ENCODE assay signal across 8 mouse cellular contexts in genomic region chr3:22074591-22075294, GRCm38 (mm10). TPM values are rescaled to one million over a fixed set of nuclear protein-coding genes. Genes with fewer than 3 reads are reported as not detected.
DNase-seq lines count a peak whose midpoint lies in the region; ATAC-seq and TF ChIP-seq lines count a peak whose summit lies in the region.

No protein-coding gene starts in this region.

- in situ Hi-C loops in CH12.LX (cut with MboI; ENCODE audit: low pct_ligation_motif_present, low pct_unique_long_range_greater_than_20kb, low sequenced_read_pairs): loop anchor here (5.0 kb wide), 2 partner anchors 87 to 137 kb away; no protein-coding TSS in a partner anchor

- peak; percentile 76 for DNase-seq in CH12.LX (ENCODE audit: extremely low read depth)
- peak; percentile 94 for DNase-seq in R1 (ENCODE audit: low read depth, low spot score)
- DNase-seq in gastrocnemius, postnatal 25 days: no peak
- no peak for DNase-seq in left cerebral cortex, postnatal 4 days

- TF ChIP-seq RAD21 in CH12.LX (IDR thresholded peaks at IDR 0.05; ENCODE audit: low read depth, low read length): no peak; the same call in 1 of the 2 replicates

- no peak for TF ChIP-seq EP300 in CH12.LX (IDR thresholded peaks at IDR 0.05; ENCODE audit: low read length)

- peaks cover 13 to 34% of the 10 kb centered on the region in 2 experiments for H3K4me1 ChIP-seq in CH12.LX (ENCODE audit: control insufficient read depth in 1 of 2, insufficient read depth in 2 of 2)
- H3K4me1 ChIP-seq in forebrain, embryonic 12.5 days: peaks cover 30% of the 10 kb centered on the region
- H3K4me1 ChIP-seq in liver, embryonic 15.5 days (replicated peaks): peaks cover 44% of the 10 kb centered on the region
- peaks cover 21% of the 10 kb centered on the region for H3K4me1 ChIP-seq in neural tube, embryonic 12.5 days

- H3K79me2 ChIP-seq in CH12.LX (replicated peaks; ENCODE audit: control insufficient read depth, extremely low read depth, insufficient read depth, poor library complexity, severe bottlenecking): peaks cover 28% of the 10 kb centered on the region

- H3K4me2 ChIP-seq in CH12.LX (ENCODE audit: insufficient read depth, low read depth, poor library complexity, severe bottlenecking): peak overlapping the region; percentile 77
- peak overlapping the region; percentile 68 for H3K4me2 ChIP-seq in forebrain, embryonic 12.5 days
- H3K4me2 ChIP-seq in liver, embryonic 15.5 days: peak overlapping the region; percentile 89
- H3K4me2 ChIP-seq in neural tube, embryonic 12.5 days (replicated peaks): peak overlapping the region; percentile 75

- WGBS in forebrain, embryonic 12.5 days: 23% methylated on average over 11 of the region's 11 CpGs
- 27% methylated on average over 11 of the region's 11 CpGs for WGBS in liver, embryonic 15.5 days (ENCODE audit: insufficient replicate concordance)
- WGBS in neural tube, embryonic 12.5 days: 12% methylated on average over 11 of the region's 11 CpGs

- H3K36me3 ChIP-seq in CH12.LX (replicated peaks in 1 of 2; ENCODE audit: control insufficient read depth in 1 of 2, insufficient read depth in 1 of 2, low read length in 1 of 2): peaks cover 5 to 9% of the 10 kb centered on the region in 2 experiments
- H3K36me3 ChIP-seq in forebrain, embryonic 12.5 days (replicated peaks): no peaks in the 10 kb centered on the region; the same call in 1 of the 2 replicates
- 0 out of 2 replicates have a peak, but pooled peaks cover 1% of the 10 kb centered on the region for H3K36me3 ChIP-seq in liver, embryonic 15.5 days (replicated peaks)
- H3K36me3 ChIP-seq in neural tube, embryonic 12.5 days: no peaks in the 10 kb centered on the region

- intact Hi-C loops in left cerebral cortex, postnatal 4 days (cut with DNase I): loop anchor here (5.0 to 10.0 kb wide), 4 partner anchors 113 to 510 kb away; no protein-coding TSS in a partner anchor

- no peak for TF ChIP-seq CTCF in CH12.LX (conservative IDR thresholded peaks at IDR 0.05 in 1 of 2, IDR thresholded peaks at IDR 0.05 in 1 of 2; ENCODE audit: low read depth in 2 of 2, low read length in 2 of 2)

- TF ChIP-seq POLR2A in CH12.LX (IDR thresholded peaks at IDR 0.05; ENCODE audit: low read depth, low read length): peak; percentile 58; the same call in 1 of the 2 replicates

- H3K27ac ChIP-seq in CH12.LX (ENCODE audit: insufficient read depth, low read depth): no peak overlapping the region
- H3K27ac ChIP-seq in forebrain, embryonic 12.5 days: no peak overlapping the region
- peak overlapping the region; percentile 92 for H3K27ac ChIP-seq in liver, embryonic 15.5 days (replicated peaks)
- H3K27ac ChIP-seq in neural tube, embryonic 12.5 days: no peak overlapping the region

- H3K4me3 ChIP-seq in CH12.LX (replicated peaks in 1 of 3; ENCODE audit: low read depth in 2 of 3, low read length in 2 of 3, poor library complexity in 1 of 3): peak overlapping the region in 2 of 3 experiments; percentile 64 to 78
- peak overlapping the region; percentile 94 for H3K4me3 ChIP-seq in forebrain, embryonic 12.5 days (replicated peaks)
- H3K4me3 ChIP-seq in liver, embryonic 15.5 days (replicated peaks): peak overlapping the region; percentile 87
- H3K4me3 ChIP-seq in neural tube, embryonic 12.5 days: peak overlapping the region; percentile 98

- dilution Hi-C loops in CH12.LX (cut with MboI; ENCODE audit: extremely low pct_ligation_motif_present, extremely low pct_unique_long_range_greater_than_20kb, low sequenced_read_pairs): no loop called here

- H3K9ac ChIP-seq in CH12.LX (ENCODE audit: insufficient read depth, low read depth): peak overlapping the region; percentile 78; the same call in 1 of the 2 replicates
- H3K9ac ChIP-seq in forebrain, embryonic 12.5 days: no peak overlapping the region
- no peak overlapping the region for H3K9ac ChIP-seq in liver, embryonic 15.5 days
- H3K9ac ChIP-seq in neural tube, embryonic 12.5 days: 0 out of 2 replicates have a peak overlapping the region, but pooled peaks have one; percentile 26

- no peaks in the 10 kb centered on the region for H3K27me3 ChIP-seq in CH12.LX (replicated peaks)
- H3K27me3 ChIP-seq in forebrain, embryonic 12.5 days: no peaks in the 10 kb centered on the region
- no peaks in the 10 kb centered on the region for H3K27me3 ChIP-seq in liver, embryonic 15.5 days
- H3K27me3 ChIP-seq in neural tube, embryonic 12.5 days (replicated peaks): no peaks in the 10 kb centered on the region

- no peaks in the 10 kb centered on the region for H3K9me3 ChIP-seq in CH12.LX (replicated peaks; ENCODE audit: low read length)
- H3K9me3 ChIP-seq in forebrain, embryonic 12.5 days: no peaks in the 10 kb centered on the region
- H3K9me3 ChIP-seq in liver, embryonic 15.5 days (replicated peaks): no peaks in the 10 kb centered on the region
- no peaks in the 10 kb centered on the region for H3K9me3 ChIP-seq in neural tube, embryonic 12.5 days

- ATAC-seq in forebrain, embryonic 12.5 days (ENCODE audit: low FRiP score): no peak
- peak; percentile 16 for ATAC-seq in inflammation-experienced regulatory T-cells, adult 6 months
- peak; percentile 45; the same call in 1 of the 2 replicates for ATAC-seq in liver, embryonic 15.5 days (ENCODE audit: insufficient read depth)
- no peak for ATAC-seq in neural tube, embryonic 12.5 days (ENCODE audit: low FRiP score, low read depth)

TF ChIP-seq in CH12.LX, 34 proteins besides CTCF, POLR2A, EP300 and RAD21:
- TF ChIP-seq ZMIZ1 (IDR thresholded peaks at IDR 0.05; ENCODE audit: low read depth, low read length) (no peak), IRF4 (IDR thresholded peaks at IDR 0.05; ENCODE audit: low read depth, low read length) (no peak), MAZ (IDR thresholded peaks at IDR 0.05; ENCODE audit: low read depth, low read length) (0 out of 2 replicates have a peak, but pooled peaks have one; percentile 40), TBP (conservative IDR thresholded peaks at IDR 0.05; ENCODE audit: low read depth, low read length) (peak; percentile 31; the same call in 1 of the 2 replicates), RCOR1 (conservative IDR thresholded peaks at IDR 0.05; ENCODE audit: low read depth, low read length) (no peak), MEF2A (IDR thresholded peaks at IDR 0.05; ENCODE audit: borderline replicate concordance, low read depth, low read length) (0 out of 2 replicates have a peak, but pooled peaks have one; percentile 11), TCF12 (IDR thresholded peaks at IDR 0.05; ENCODE audit: low read depth, low read length) (peak; percentile 17; the same call in 1 of the 2 replicates), SIN3A (IDR thresholded peaks at IDR 0.05; ENCODE audit: low read length) (peak; percentile 47; the same call in 1 of the 2 replicates), NELFE (IDR thresholded peaks at IDR 0.05; ENCODE audit: low read depth, low read length) (peak; percentile 56; the same call in 1 of the 2 replicates), JUN (IDR thresholded peaks at IDR 0.05; ENCODE audit: insufficient read depth, low read depth, low read length) (no peak)
TF ChIP-seq in CH12.LX: peak in this region for 6.

RNA-seq across cellular contexts. Expression of gene Tbl1xr1, which starts 1.7 kb away (rescaled TPM):
- total RNA-seq in CH12.LX (2012; rRNA removed) (37.9 and 39.9 TPM in 2 replicates), CH12.LX (2014; rRNA removed) (30.0 and 33.7 TPM in 2 replicates)
- polyA plus RNA-seq in CH12.LX (2012; ENCODE audit: insufficient read length, low read depth): 31.1 and 38.3 TPM in 2 replicates
- polyA plus RNA-seq in forebrain, embryonic 12.5 days (2016; fragmentation: Nextera tagmentation; extraction: Ambion mirVana): 33.8 and 36.2 TPM in 2 replicates
- 10 to 100 TPM; 24.4 to 29.1 (median 27.5) TPM for polyA plus RNA-seq in inflammation-experienced regulatory T-cells, adult 6 months (2017; shearing (Covaris generic))
- 4.7 and 6.3 TPM in 2 replicates for polyA plus RNA-seq in liver, embryonic 15.5 days (2015; fragmentation: Nextera tagmentation; extraction: Ambion mirVana)
- 24.9 and 26.9 TPM in 2 replicates for polyA plus RNA-seq in neural tube, embryonic 12.5 days (2016; fragmentation: Nextera tagmentation; extraction: Ambion mirVana)
- total RNA-seq in gastrocnemius, postnatal 25 days (2021): 10 to 100 TPM; 46.8 to 54.2 TPM
- 100 to 1,000 TPM; 104 to 122 TPM for total RNA-seq in left cerebral cortex, postnatal 4 days (2021)

Comparison
In these comparisons a context has a peak if more than half of its experiments do, and no peak if none do; other contexts are left out.
1. DNase-seq: peak in CH12.LX (single experiment) and R1 (single experiment); none in gastrocnemius, postnatal 25 days (single experiment) and left cerebral cortex, postnatal 4 days (single experiment).
2. H3K9ac ChIP-seq: peak in CH12.LX (single experiment) and neural tube, embryonic 12.5 days (single experiment); none in forebrain, embryonic 12.5 days (single experiment) and liver, embryonic 15.5 days (single experiment).
3. ATAC-seq: peak in inflammation-experienced regulatory T-cells, adult 6 months (single experiment) and liver, embryonic 15.5 days (single experiment); none in forebrain, embryonic 12.5 days (single experiment) and neural tube, embryonic 12.5 days (single experiment).
4. Peak in every context shown above with its lines, with median percentiles within 50 percentile points of each other: H3K4me2 ChIP-seq and H3K4me3 ChIP-seq.